Mouse (Mus musculus): ENCODE results near the gene Copz1.
"Not testable (repeated sequence)": the region's sequence is repeated elsewhere in the genome, so short reads cannot be mapped to it uniquely, and the experiment has no call there.

Copz1 gene

DNA sequence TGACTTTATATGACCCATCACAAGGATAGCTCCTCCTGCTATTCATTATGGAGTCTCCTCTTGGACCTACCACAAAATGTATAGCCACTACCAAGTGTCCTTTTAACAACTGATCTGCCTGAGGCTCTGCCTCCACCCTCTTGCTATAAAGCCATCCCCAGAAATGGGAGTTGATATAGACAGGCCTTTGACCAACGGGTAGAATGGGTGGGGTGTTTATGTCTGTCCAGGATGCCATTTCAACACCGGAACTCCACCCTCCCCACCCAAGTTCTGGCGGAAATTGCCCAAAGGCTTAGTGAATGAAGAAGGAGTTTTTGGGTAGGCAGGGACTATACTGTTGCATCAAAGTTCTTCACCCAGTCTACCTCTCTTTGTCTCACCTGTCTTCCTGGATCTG lies 19.9 kb upstream of the Copz1 start:
- DNase-seq (ENCODE audit: low spot score) = no peak

DNA sequence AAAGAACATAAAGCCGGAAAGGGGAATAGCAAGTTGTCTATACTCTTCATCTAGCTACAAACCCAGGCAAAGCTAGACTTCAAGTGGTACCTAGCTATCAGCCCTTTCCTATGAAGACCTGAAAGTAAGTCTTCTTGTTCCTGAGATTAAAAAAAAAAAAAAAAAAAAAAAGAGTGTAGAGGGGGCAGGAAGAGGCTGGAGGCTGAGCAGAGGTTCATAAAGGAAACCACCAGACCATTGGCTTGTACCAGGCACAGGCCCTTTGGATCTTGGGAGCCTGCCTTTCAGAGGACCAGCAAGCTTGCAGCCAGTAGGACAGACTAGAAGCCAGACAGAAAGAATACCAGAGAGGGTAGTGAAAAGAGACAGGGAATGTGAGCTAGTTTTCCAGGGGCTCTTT lies 19.2 kb upstream of the Copz1 start:
- no peak for DNase-seq (ENCODE audit: low spot score)

DNA sequence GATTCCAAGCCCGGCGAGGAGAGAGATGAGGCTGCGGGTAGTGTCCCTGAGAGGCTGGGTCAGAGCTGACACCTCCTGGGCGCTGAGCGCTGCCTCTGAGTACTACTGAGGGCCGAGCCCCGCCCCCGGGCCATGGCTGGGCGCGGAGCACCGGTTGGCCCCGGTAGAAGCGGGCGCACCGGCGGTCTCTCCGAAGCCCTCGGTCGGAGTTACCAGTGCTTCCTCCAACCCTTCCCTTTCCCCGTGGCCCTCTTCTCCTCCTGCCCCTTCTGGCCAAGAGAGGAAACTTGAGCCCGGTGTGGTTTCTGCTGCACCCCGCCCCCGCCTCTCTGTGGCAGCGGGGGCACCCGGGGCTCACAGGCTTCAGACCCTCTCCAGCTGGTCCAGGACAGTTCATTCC lies 17.3 kb upstream of the Copz1 start:
- no peak for DNase-seq (ENCODE audit: low spot score)

DNA sequence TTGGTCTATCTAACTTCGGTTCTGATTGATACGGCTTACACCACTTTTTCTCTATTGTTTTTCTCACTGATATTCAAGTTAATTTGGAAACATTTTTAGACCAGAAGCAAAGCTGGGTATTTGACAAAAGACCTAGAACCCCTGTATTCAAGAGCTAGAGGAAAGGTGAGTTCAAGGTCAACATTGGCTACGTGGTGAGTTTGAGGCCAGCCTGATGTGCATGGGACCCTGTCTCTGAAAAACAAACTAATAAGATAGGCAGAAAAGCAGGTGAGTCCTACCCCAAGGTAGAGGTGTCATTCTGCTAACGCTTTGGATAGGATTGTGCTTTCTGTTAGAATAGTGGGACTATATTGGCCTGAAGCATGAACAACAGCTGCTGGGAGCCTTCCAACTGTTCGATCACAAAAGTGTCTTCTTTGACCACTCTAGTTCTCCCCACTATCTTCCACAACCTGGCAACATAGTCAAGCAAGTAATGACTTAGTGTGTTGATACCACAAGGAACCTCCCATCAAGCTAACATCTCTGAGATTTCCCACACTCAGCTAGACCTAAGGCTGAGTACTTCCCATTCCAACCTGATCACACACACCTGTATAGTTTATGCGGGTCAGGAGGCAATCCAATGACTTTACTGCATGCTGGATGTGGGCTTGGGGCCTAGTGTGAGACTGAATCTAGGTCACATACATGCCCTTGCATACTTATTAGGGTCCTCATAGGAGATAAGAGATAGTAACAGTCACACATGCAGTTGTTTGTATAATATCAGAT lies 16.1 kb upstream of the Copz1 start:
- DNase-seq (ENCODE audit: low spot score) = no peak

- DNase-seq (ENCODE audit: low spot score) = peak; percentile 79
These were observed 14.5 kb upstream of the Copz1 start, which contains the start of gene Nfe2 for GRCm38 (mm10) chr15:103257790-103258728. Nfe2 (minus strand) TSS chr15:103258403.

DNA sequence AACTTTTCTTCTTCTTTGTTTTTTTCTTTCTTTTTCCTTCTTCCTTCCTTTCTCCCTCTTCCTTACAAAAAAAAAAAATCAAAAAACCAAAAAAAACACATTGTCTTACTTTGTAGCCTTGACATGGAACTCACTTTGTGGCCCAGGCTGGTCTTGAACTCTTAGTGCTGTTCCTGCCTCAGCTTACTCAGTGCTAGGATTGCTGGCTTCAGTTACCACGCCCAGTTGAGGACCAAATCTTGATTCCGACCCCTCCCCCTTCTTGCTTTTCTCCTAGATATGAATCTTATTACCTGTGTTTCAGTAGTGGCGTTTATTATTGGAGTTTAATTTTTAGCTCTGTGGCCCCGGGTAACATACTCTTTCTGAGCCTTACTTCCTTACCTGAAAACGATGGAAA lies 13.4 kb upstream of the Copz1 start:
- no peak for DNase-seq (ENCODE audit: low spot score)

- DNase-seq (ENCODE audit: low spot score) = no peak
These were observed 12.5 kb upstream of the Copz1 start for GRCm38 (mm10) chr15:103259989-103260388.

DNA sequence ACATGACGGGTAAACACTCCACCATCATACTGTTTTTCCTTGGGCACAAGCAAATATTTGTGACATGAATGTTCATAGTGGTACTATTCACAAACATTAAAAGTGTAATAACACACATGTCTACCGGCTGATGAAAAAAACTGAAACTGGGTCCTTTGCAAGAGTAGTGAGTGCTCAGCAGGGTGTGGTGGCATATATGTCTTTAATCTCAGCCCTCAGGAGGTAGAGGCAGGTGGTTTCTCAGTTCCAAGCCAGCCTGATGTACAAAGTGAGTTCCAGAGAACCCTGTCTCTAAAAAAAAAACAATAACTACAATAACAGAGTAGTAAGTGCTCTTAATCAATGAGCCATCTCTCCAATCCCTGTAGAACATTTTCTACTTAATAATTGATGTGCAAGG lies 7.7 kb upstream of the Copz1 start:
- no peak for DNase-seq (ENCODE audit: low spot score)

GRCm38 (mm10) chr15:103268903-103269302 lies 3.6 kb upstream of the Copz1 start:
- no peak for DNase-seq (ENCODE audit: low spot score)

DNA sequence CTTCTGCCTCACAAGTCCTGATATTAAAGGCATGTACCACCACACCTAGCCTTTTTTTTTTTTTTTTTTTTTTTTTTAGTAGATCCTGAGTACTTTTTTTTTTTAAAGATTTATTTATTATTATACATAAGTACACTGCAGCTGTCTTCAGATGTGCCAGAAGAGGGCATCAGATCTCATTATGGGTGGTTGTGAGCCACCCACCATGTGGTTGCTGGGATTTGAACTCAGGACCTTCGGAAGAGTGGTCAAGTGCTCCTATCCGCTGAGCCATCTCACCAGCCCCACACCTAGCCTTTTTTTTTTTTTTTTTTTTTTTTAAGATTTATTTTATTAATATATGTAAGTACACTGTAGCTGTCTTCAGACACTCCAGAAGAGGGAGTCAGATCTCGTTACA lies 3.4 kb downstream of the Copz1 start:
- DNase-seq (ENCODE audit: low spot score) = not testable (repeated sequence)

DNA sequence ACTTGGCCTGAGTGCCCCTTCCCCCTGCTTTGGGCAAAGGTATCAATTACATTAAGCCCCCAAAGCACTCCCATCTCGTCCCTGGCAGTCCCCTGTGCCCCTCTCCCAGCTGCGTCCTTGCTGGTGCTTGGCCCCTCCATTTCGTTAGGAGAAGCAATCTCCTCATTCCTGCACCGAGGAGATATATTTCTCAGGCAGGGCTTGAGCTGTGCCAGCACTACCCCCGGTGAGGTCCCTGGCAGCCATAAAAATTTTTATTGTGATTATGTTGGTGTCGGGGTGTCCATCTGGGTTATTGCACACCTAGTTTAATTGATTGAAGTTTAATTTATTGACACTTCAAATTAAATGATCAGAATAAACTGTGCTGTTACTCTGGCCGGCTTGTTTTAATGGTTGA lies 5.4 kb downstream of the Copz1 start:
- no peak for DNase-seq (ENCODE audit: low spot score)

- DNase-seq (ENCODE audit: low spot score) = no peak
These were observed 7.2 kb downstream of the Copz1 start for GRCm38 (mm10) chr15:103279750-103280149.

DNA sequence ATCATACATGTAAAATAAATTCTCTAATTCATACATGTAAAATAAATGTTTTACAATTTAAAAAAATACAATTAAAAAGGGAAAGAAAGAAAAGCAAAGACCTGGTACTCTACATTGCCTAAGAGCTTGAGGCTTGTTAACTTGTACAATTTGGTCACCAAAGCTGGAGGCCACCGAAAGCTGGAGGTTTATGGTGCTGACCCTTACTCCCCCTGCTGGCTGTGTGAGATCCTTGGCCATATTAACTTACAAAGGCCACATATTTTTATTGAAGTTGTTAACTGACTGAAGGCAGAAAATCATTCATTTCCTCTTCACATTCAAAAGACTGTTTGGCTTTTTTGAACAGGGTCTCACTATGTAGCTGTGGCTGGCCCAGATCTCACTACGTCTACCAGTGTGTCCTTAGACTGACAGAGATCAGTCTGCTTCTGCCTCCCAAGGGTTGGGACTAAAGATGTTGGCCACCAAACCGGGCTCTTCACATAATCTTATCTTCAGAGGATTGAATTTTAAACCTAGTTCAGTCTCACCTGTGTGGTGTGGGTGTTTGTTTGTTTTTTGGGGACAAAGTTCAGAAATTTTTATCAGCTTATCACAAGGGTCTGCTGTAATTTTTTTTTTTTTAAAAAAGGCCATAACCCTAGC lies 8.4 kb downstream of the Copz1 start:
- peak; percentile 66 for DNase-seq (ENCODE audit: low spot score)

DNA sequence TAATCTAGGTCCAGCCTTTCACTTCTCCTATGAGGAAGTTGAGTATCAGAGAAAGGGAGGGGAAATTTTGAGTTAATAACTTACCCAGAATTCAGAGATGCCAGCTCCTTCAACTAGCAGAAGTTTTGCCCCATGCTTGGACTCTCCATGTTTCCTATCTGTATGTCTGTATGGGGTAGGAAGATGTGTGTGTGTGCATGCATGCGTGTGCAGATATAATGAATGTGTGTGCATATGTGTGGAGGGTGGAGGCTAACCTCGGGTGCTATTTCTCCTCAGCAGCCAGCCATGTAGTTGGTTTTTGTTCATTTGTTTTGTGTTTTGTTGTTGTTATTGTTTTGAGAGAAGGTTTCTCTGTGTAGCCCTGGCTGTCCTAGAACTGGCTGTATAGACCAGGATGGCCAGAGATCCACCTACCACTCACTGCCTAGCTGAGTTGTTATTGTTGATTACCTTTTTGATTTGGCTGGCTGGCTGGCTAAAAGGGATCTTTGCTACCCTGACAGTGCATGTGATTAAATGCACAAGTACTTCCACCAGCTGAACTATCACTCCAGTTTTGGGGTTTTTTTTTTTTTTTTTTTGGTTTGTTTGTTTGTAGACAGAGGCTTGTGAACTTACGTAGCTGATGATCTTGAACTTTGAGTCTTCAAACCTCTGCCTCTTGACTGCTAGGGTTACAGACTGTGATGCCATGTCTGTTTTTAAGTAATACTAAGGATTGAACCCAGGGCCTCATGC lies 9.1 kb downstream of the Copz1 start:
- DNase-seq (ENCODE audit: low spot score) = no peak

DNA sequence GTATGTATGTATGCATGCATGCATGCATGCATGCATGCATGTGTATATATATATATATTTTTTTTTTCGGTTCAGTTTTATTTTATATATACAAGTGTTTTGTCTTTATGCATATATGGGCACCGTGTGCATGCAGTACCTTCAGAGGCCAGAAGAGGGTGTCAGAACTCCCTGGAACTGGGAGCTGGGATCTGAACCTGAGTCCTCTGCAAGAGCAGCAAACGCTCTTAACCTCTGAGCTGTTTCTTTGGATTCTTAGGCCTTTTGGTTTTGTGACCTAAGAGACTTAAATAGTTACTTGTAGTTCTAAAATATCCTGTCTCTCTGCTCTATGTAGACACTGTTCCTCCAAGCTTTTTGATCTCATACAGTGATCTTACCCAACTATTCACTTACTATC lies 11.6 kb downstream of the Copz1 start:
- DNase-seq (ENCODE audit: low spot score) = no peak

GRCm38 (mm10) chr15:103284647-103285046 lies 12.1 kb downstream of the Copz1 start:
- no peak for DNase-seq (ENCODE audit: low spot score)

- DNase-seq (ENCODE audit: low spot score) = no peak
These were observed 13.4 kb downstream of the Copz1 start for GRCm38 (mm10) chr15:103285778-103286417.

DNA sequence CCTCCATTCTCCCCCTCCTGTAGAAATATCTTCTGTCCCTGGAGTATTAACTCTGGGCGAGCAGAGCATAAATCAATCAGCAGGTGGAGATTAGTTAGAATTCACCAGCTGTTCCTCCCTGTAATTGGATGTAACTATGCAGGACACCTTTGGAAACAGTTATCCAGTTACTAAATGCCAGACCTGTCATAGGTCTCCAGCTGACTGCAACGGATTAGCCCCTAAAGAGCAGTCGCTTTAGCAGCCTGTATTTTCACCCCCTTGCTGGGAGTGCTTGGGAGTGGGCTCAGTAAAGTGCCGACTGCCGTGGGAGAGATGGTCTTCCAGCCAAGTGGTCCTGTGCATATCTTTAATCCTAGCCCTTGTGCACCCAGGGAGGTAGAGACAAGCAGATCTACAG lies 17.1 kb downstream of the Copz1 start:
- DNase-seq (ENCODE audit: low spot score) = no peak

GRCm38 (mm10) chr15:103290417-103290816 lies 17.9 kb downstream of the Copz1 start:
- no peak for DNase-seq (ENCODE audit: low spot score)

DNA sequence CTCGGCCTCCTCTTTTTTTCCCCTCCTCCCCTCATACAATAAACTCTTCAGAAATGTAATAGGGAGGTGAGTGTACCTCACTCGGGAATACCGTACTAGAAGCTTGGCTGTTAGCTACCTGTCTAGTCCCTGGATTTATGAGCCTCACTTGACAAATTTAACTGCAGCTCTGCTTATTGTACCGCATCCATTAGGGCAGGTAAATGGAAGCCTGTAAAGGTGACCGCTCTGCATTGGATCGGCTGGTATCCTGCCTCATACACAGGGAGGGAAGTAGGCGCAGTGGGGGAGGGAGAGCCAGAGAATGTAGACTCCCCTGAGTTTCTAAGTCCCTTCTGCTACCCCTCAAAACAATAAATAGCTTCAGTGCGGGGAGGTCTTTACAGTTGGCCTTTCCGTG lies 18.3 kb downstream of the Copz1 start:
- DNase-seq (ENCODE audit: low spot score) = no peak

DNA sequence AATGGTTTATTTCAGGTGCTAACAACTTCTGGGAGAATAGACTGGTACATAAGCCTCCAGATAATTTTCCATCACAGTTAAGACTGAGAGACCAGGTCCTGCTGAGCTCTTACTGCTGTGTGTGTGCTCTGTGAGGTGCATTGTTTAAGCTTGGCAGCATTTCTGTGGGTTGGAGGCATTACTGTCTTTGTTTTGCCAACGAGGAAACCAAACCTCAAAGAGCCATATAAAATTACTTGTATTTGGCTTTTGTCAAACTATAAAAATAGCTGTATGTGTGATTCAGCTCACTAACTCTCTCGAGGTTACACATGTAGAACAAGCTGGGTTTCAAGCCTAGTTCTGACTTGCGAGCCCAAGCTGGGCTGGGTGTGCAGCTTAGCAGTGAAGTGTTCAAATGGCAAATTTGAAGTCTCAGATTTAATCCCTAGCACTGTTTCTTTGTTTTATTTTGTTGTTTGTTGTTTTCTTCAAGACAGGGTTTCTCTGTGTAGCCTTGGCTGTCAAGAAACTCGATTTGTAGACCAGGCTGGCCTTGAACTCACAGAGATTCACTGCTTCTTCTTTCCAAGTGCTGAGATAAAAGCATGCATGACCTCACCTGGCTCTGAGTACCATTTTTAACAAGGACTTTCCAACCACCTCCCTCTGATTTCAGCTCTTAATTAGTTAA lies 20.3 kb downstream of the Copz1 start:
- no peak for DNase-seq (ENCODE audit: low spot score)

All from yolk sac, embryonic 10.5 days (tissue).